Mouse (Mus musculus) liver, postnatal 0 days (tissue): ENCODE results near the gene Kif26b.

ENCODE experiments used
- CTCF ChIP-seq: sonication (generic); IDR thresholded peaks from 2 replicates; pipeline ENCODE4 v1.5.1; 2016; ENCODE audit warnings: antibody characterized with exemption, low read depth
- EP300 ChIP-seq: IDR thresholded peaks from 2 replicates; pipeline ENCODE4 v1.6.1; 2016; ENCODE audit warnings: antibody characterized with exemption, low read depth, mild to moderate bottlenecking

GRCm38 (mm10) chr1:178733035-178733434 is 204.1 kb downstream of the Kif26b start:
- no peak for TF ChIP-seq CTCF
- no peak for TF ChIP-seq EP300
